Mouse (Mus musculus) stomach, postnatal 0 days (tissue): ENCODE data around the gene Castor1.

Experiments
- CTCF ChIP-seq: IDR thresholded peaks from 2 replicates; pipeline ENCODE4 v1.5.1; 2016; ENCODE audit warnings: antibody characterized with exemption, low read depth, mild to moderate bottlenecking, moderate library complexity
- EP300 ChIP-seq: optimal IDR thresholded peaks from 2 replicates; pipeline ENCODE3; 2016; ENCODE audit warnings: antibody characterized with exemption

DNA sequence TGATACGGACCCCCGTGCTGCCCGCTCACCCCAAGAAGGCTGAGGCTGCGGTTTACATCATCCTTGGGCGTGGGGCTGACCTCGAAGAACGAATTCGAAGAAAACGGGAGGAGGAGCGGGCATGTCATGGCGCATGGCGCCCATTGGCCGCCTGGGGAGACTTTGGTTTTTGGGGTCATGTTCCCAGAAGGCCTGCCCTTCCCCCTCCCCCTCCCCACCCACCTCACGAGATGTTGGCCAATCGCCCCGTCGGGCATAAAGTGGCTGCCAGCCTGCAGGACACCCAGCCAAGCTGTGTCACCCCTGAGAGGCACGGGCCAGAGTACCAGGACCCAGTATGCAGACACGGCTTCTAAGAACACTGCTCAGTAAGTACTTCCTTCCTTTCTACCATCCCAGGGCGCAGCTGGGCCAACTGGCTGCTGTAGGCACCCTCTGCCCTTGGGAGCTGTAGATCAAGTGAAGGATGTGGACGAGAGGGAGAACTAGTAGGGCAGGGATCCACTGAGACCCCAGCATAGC lies 18.6 kb downstream of the Castor1 start:
- TF ChIP-seq CTCF = no peak
- no peak for TF ChIP-seq EP300
